Mouse (Mus musculus): ENCODE measurements at regions not wholly inside any gene's neighbourhood (a gene's known extent, or its start where the extent isn't known, plus 50 kb on each side); places are given as distances from the start of the nearest gene placed in this dataset.
A peak's percentile ranks its signal among the peaks of the same experiment; 100 is the strongest.

DNA sequence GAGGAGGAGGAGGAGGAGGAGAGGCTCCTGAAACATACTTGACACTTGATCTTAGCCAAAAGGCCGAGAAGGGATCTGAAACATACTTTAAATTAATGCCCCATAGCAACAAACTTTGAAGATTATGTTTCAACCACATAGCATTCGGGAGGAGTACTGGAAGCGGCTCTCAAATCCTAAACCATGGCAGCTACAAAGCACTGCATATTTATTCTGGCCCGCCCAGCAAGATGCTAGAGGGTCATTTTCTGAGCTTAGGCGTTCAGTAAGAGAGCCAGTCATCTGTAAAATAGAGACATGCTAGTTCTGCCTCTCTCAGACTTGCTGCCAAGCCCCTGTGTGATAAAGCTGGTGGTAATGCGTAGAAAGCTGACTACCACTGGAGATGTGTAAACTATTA is 2156.0 kb upstream of the Lrrc6 start:
- no peak overlapping the region for H3K27ac ChIP-seq (ENCODE audit: low read depth, low read length)
- H3K9me3 ChIP-seq (replicated peaks; ENCODE audit: control insufficient read depth, low read length), result no peaks in the 10 kb centered on the region
- no peaks in the 10 kb centered on the region for H3K27me3 ChIP-seq (replicated peaks; ENCODE audit: control insufficient read depth, insufficient read depth, low read length)
- DNase-seq (ENCODE audit: low spot score) (peak; percentile 3), ATAC-seq (no peak)
- WGBS, result 66% methylated on average over 6 of the region's 6 CpGs
- H3K9ac ChIP-seq (ENCODE audit: low read length), result no peak overlapping the region
- no peak overlapping the region for H3K4me2 ChIP-seq (ENCODE audit: low read length)
- H3K36me3 ChIP-seq (ENCODE audit: control insufficient read depth, insufficient read depth, low read length), result no peaks in the 10 kb centered on the region
- no peaks in the 10 kb centered on the region for H3K4me1 ChIP-seq (ENCODE audit: control insufficient read depth, insufficient read depth, low read length)
- H3K4me3 ChIP-seq (ENCODE audit: low read depth, low read length), result no peak overlapping the region

DNA sequence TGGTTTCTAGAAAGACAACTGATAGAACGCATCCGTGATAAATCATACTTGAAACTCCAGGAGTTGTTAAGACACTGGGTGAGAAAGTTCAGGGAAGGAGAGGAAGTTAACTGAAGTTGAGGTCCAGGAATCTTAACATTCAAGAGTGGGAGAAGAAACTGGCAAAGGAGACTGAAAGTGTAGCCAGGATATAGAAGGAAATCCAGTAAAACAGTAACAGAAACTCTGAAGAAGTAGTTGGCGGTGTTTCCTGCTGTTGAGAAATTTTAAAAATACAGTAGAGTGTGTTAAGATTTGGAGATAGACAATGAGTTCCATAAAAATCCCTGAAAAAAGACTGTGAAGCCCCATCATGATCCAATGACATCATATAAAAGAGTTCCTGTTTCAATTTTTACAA is 2154.3 kb upstream of the Lrrc6 start:
- Histone ChIP-seq H3K9me3 (replicated peaks; ENCODE audit: control insufficient read depth, low read length) (no peaks in the 10 kb centered on the region), H3K36me3 (ENCODE audit: control insufficient read depth, insufficient read depth, low read length) (no peaks in the 10 kb centered on the region), H3K9ac (ENCODE audit: low read length) (no peak overlapping the region), H3K4me2 (ENCODE audit: low read length) (no peak overlapping the region), H3K4me1 (ENCODE audit: control insufficient read depth, insufficient read depth, low read length) (no peaks in the 10 kb centered on the region), H3K27me3 (replicated peaks; ENCODE audit: control insufficient read depth, insufficient read depth, low read length) (no peaks in the 10 kb centered on the region), H3K27ac (ENCODE audit: low read depth, low read length) (no peak overlapping the region), H3K4me3 (ENCODE audit: low read depth, low read length) (no peak overlapping the region)
- WGBS, result 88% methylated on average over 3 of the region's 3 CpGs
- no peak for ATAC-seq
- DNase-seq (ENCODE audit: low spot score), result no peak

DNA sequence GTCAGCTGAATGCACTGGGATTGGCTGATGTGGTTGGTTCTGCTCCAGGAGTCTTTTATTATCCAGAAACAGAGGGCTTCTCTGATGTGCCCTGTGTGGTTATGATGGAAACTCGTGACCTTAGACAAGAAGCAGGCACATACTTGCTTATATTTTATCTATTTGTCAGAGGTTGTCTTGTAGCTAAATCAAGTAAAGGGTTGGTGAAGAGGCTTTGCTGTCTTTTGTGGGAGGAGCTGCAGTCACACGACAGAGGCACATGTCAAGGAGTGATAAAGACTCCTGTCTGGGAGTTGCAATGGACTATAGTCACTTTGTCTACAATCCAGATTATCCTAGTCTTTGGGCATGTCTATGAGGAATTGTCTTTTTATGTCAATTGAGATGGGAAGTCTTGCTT is 2149.9 kb upstream of the Lrrc6 start:
- DNase-seq (ENCODE audit: low spot score) (no peak), ATAC-seq (no peak)
- no peak overlapping the region for H3K9ac ChIP-seq (ENCODE audit: low read length)
- H3K27ac ChIP-seq (ENCODE audit: low read depth, low read length), result no peak overlapping the region
- H3K9me3 ChIP-seq (replicated peaks; ENCODE audit: control insufficient read depth, low read length), result no peaks in the 10 kb centered on the region
- no peaks in the 10 kb centered on the region for H3K4me1 ChIP-seq (ENCODE audit: control insufficient read depth, insufficient read depth, low read length)
- H3K4me3 ChIP-seq (ENCODE audit: low read depth, low read length), result no peak overlapping the region
- 83% methylated on average over 2 of the region's 2 CpGs for WGBS
- H3K36me3 ChIP-seq (ENCODE audit: control insufficient read depth, insufficient read depth, low read length), result no peaks in the 10 kb centered on the region
- H3K4me2 ChIP-seq (ENCODE audit: low read length), result no peak overlapping the region
- no peaks in the 10 kb centered on the region for H3K27me3 ChIP-seq (replicated peaks; ENCODE audit: control insufficient read depth, insufficient read depth, low read length)

DNA sequence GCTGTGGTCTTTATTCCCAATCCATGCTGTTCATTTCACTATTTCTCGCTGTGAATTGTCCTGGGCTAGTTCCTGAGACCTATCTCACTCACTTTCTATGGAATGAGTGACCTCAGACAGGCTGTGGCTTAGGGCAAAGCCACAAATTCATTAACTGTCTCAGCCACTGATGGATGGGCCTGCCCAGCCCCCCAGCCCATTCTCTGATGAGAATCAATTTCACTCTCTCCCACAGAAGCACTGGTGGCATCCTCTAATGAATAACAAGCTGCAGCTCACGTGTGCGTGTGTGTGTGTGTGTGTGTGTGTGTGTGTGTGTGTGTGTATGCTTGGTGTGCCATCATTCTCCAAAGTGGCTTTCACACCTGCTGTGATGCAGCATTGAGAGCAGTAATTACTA is 2149.3 kb upstream of the Lrrc6 start:
- Histone ChIP-seq H3K4me1 (ENCODE audit: control insufficient read depth, insufficient read depth, low read length) (no peaks in the 10 kb centered on the region), H3K4me2 (ENCODE audit: low read length) (no peak overlapping the region), H3K27ac (ENCODE audit: low read depth, low read length) (no peak overlapping the region), H3K4me3 (ENCODE audit: low read depth, low read length) (no peak overlapping the region), H3K27me3 (replicated peaks; ENCODE audit: control insufficient read depth, insufficient read depth, low read length) (no peaks in the 10 kb centered on the region), H3K9me3 (replicated peaks; ENCODE audit: control insufficient read depth, low read length) (no peaks in the 10 kb centered on the region), H3K36me3 (ENCODE audit: control insufficient read depth, insufficient read depth, low read length) (no peaks in the 10 kb centered on the region), H3K9ac (ENCODE audit: low read length) (no peak overlapping the region)
- no peak for ATAC-seq
- peak; percentile 12 for DNase-seq (ENCODE audit: low spot score)
- 65% methylated on average over 3 of the region's 3 CpGs for WGBS

DNA sequence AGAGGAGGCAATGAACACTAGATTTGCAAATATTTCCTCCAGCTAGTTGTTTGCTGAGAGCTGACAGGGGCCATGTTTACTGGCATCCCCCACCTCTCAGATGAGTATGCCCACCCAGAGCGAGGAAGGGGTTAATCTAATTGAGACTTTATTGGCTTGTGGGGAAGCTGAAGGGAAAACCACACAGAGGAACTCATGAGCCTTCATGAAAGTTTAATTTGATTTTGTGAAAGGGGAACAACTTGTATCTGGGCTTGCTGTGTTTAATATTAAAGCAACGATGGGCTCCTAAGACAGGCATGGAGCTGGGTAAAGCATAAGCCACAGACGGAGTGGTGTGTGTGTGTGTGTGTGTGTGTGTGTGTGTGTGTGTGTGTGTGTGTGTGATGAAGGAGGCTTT is 2146.2 kb upstream of the Lrrc6 start:
- WGBS, result 83% methylated on average over 3 of the region's 3 CpGs
- Histone ChIP-seq H3K4me2 (ENCODE audit: low read length) (no peak overlapping the region), H3K4me3 (ENCODE audit: low read depth, low read length) (no peak overlapping the region), H3K9me3 (replicated peaks; ENCODE audit: control insufficient read depth, low read length) (no peaks in the 10 kb centered on the region), H3K27ac (ENCODE audit: low read depth, low read length) (no peak overlapping the region), H3K27me3 (replicated peaks; ENCODE audit: control insufficient read depth, insufficient read depth, low read length) (no peaks in the 10 kb centered on the region), H3K36me3 (ENCODE audit: control insufficient read depth, insufficient read depth, low read length) (no peaks in the 10 kb centered on the region), H3K9ac (ENCODE audit: low read length) (no peak overlapping the region), H3K4me1 (ENCODE audit: control insufficient read depth, insufficient read depth, low read length) (no peaks in the 10 kb centered on the region)
- DNase-seq (ENCODE audit: low spot score) (no peak), ATAC-seq (no peak)

DNA sequence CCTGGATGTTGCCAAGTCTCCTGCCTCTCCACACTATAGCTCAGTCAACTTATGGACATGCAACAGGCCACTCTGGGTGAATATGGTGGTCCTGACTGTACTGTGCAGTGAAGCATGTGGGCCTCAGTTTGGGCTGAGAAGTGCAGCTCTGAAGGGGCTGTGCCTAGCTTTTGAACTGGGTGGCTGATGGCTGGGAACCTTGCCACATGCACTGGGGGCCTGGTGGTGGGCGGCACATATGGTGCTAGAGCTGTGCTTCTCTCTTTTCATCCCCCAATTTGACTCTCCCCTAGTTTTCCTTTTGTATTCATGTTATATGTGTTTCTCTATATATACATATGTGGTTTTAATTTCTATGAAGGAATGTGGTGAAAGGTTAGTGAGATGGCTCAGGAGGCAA is 2144.2 kb upstream of the Lrrc6 start:
- DNase-seq (ENCODE audit: low spot score) (no peak), ATAC-seq (no peak)
- Histone ChIP-seq H3K4me3 (ENCODE audit: low read depth, low read length) (no peak overlapping the region), H3K9me3 (replicated peaks; ENCODE audit: control insufficient read depth, low read length) (no peaks in the 10 kb centered on the region), H3K9ac (ENCODE audit: low read length) (no peak overlapping the region), H3K4me2 (ENCODE audit: low read length) (no peak overlapping the region), H3K27me3 (replicated peaks; ENCODE audit: control insufficient read depth, insufficient read depth, low read length) (no peaks in the 10 kb centered on the region), H3K36me3 (ENCODE audit: control insufficient read depth, insufficient read depth, low read length) (no peaks in the 10 kb centered on the region), H3K27ac (ENCODE audit: low read depth, low read length) (no peak overlapping the region), H3K4me1 (ENCODE audit: control insufficient read depth, insufficient read depth, low read length) (no peaks in the 10 kb centered on the region)
- WGBS, result 92% methylated on average over 1 of the region's 1 CpGs

DNA sequence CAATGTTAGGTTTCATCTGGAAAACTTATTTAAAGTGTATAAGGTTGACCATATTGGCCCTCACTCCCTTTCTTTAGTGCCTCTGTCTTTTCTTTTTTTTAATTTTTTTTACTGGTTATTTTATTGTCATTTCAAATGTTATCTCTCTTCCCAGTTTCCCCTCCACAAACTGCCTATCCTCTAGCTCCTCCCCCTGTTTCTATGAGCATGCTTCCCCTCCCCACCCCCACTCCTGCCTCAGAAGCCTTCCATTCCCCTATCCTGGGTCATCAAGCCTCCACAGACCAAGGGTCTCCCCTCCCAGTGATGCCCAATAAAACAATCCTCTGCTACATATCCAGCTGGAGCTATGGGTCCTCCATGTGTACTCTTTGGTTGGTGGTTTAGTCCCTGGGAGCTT is 2134.9 kb upstream of the Lrrc6 start:
- H3K36me3 ChIP-seq (ENCODE audit: control insufficient read depth, insufficient read depth, low read length), result no peaks in the 10 kb centered on the region
- no peaks in the 10 kb centered on the region for H3K4me1 ChIP-seq (ENCODE audit: control insufficient read depth, insufficient read depth, low read length)
- H3K9ac ChIP-seq (ENCODE audit: low read length), result no peak overlapping the region
- no peak overlapping the region for H3K4me3 ChIP-seq (ENCODE audit: low read depth, low read length)
- no peaks in the 10 kb centered on the region for H3K27me3 ChIP-seq (replicated peaks; ENCODE audit: control insufficient read depth, insufficient read depth, low read length)
- H3K9me3 ChIP-seq (replicated peaks; ENCODE audit: control insufficient read depth, low read length), result no peaks in the 10 kb centered on the region
- no peak overlapping the region for H3K4me2 ChIP-seq (ENCODE audit: low read length)
- DNase-seq (ENCODE audit: low spot score) (no peak), ATAC-seq (no peak)
- no peak overlapping the region for H3K27ac ChIP-seq (ENCODE audit: low read depth, low read length)

DNA sequence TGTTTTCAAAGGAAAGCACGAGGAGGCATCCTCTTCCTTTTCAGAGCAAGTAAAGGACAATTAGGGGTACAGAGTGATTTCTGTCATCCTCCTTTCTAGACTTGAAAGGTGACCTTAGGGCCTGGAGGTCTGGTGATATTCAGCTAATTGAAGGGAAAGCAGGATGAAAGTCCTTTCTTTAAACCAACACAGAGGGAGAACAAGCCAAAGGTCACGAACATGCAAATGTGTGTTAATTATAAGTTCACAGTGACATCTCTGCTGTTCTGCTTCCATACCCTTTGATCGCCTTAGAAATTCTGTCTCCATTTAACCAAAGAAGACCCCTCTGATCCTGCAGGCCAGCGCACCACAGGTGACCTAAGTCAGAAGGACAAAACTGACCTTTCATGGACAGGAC is 2126.3 kb upstream of the Lrrc6 start:
- Histone ChIP-seq H3K4me2 (ENCODE audit: low read length) (no peak overlapping the region), H3K9me3 (replicated peaks; ENCODE audit: control insufficient read depth, low read length) (no peaks in the 10 kb centered on the region), H3K4me1 (ENCODE audit: control insufficient read depth, insufficient read depth, low read length) (no peaks in the 10 kb centered on the region), H3K4me3 (ENCODE audit: low read depth, low read length) (no peak overlapping the region), H3K9ac (ENCODE audit: low read length) (no peak overlapping the region), H3K27ac (ENCODE audit: low read depth, low read length) (no peak overlapping the region), H3K36me3 (ENCODE audit: control insufficient read depth, insufficient read depth, low read length) (no peaks in the 10 kb centered on the region), H3K27me3 (replicated peaks; ENCODE audit: control insufficient read depth, insufficient read depth, low read length) (no peaks in the 10 kb centered on the region)
- 78% methylated on average over 4 of the region's 4 CpGs for WGBS
- ATAC-seq, result no peak
- DNase-seq (ENCODE audit: low spot score), result no peak

DNA sequence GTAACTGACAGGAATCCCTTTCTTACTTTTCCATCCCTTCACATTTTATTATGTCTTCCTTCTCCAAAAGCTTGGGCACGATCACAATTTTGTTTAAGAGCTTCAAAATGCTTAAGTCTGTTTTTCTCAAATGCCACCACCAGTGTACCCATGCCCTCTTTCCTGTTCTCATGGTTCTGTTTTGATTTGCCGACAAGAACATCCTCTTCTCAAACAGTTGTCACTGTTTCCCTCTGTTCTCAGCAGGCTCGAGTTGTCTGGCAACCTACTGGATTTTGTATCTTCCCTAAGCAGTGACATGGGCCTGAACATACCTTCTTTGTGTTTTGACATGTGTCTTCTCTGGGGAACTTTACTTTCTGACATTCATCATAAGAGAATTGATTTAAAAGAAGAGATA is 2124.1 kb upstream of the Lrrc6 start:
- H3K27me3 ChIP-seq (replicated peaks; ENCODE audit: control insufficient read depth, insufficient read depth, low read length), result no peaks in the 10 kb centered on the region
- H3K9me3 ChIP-seq (replicated peaks; ENCODE audit: control insufficient read depth, low read length), result no peaks in the 10 kb centered on the region
- H3K4me3 ChIP-seq (ENCODE audit: low read depth, low read length), result no peak overlapping the region
- WGBS, result 79% methylated on average over 3 of the region's 3 CpGs
- H3K27ac ChIP-seq (ENCODE audit: low read depth, low read length), result no peak overlapping the region
- DNase-seq (ENCODE audit: low spot score) (no peak), ATAC-seq (no peak)
- no peak overlapping the region for H3K9ac ChIP-seq (ENCODE audit: low read length)
- no peaks in the 10 kb centered on the region for H3K4me1 ChIP-seq (ENCODE audit: control insufficient read depth, insufficient read depth, low read length)
- H3K36me3 ChIP-seq (ENCODE audit: control insufficient read depth, insufficient read depth, low read length), result no peaks in the 10 kb centered on the region
- no peak overlapping the region for H3K4me2 ChIP-seq (ENCODE audit: low read length)
